Mouse (Mus musculus) liver, adult 2 months (tissue): Measurements from ENCODE around the gene Usp47. TPM values are rescaled to one million over a fixed set of nuclear protein-coding genes. Genes with fewer than 3 reads are reported as not detected.
A peak's percentile ranks its signal among the peaks of the same experiment; 100 is the strongest.

Experiments used
- DNase-seq: peaks from one replicate; pipeline ENCODE4 v3.0.0-alpha.2; 2011; ENCODE audit warnings: low read depth, low spot score; ENCODE audit errors: extremely low read depth
- H3K27ac ChIP-seq: fragments of 200-500 bp; replicated peaks from 2 replicates; pipeline ENCODE4 v1.5.1; 2012; ENCODE audit warnings: low read depth, mild to moderate bottlenecking, control low read depth, inconsistent platforms, low read length; ENCODE audit not compliant: insufficient read depth
- H3K27me3 ChIP-seq: fragments of 200-500 bp; 2 replicates; pipeline ENCODE4 v1.6.1; 2012; ENCODE audit warnings: mild to moderate bottlenecking, moderate library complexity, low read length, inconsistent platforms; ENCODE audit not compliant: control insufficient read depth, insufficient read depth
- H3K36me3 ChIP-seq: fragments of 200-500 bp; 2 replicates; pipeline ENCODE4 v1.6.1; 2012; ENCODE audit warnings: low read length, inconsistent platforms; ENCODE audit not compliant: control insufficient read depth, insufficient read depth
- H3K4me1 ChIP-seq: fragments of 200-500 bp; 2 replicates; pipeline ENCODE4 v1.6.1; 2011; ENCODE audit warnings: low read length; ENCODE audit not compliant: control insufficient read depth, insufficient read depth
- H3K4me3 ChIP-seq: fragments of 200-500 bp; 2 replicates; pipeline ENCODE4 v1.5.1; 2011; ENCODE audit warnings: low read depth, mild to moderate bottlenecking, control low read depth, low read length, moderate library complexity; ENCODE audit not compliant: insufficient read depth
- H3K79me2 ChIP-seq: fragments of 200-500 bp; 2 replicates; pipeline ENCODE4 v1.6.1; 2012; ENCODE audit warnings: inconsistent platforms, mild to moderate bottlenecking, low read length, moderate library complexity; ENCODE audit not compliant: control insufficient read depth, insufficient read depth
- H3K9ac ChIP-seq: fragments of 200-500 bp; 2 replicates; pipeline ENCODE4 v1.6.1; 2012; ENCODE audit warnings: low read depth, mild to moderate bottlenecking, control low read depth, inconsistent platforms, low read length
- CTCF ChIP-seq: fragments of 200-500 bp; IDR thresholded peaks from 2 replicates; pipeline ENCODE4 v1.5.1; 2011; ENCODE audit warnings: low read depth, low read length, control low read depth
- POLR2A ChIP-seq: fragments of 200-500 bp; IDR thresholded peaks from 2 replicates; pipeline ENCODE4 v1.6.1; 2011; ENCODE audit warnings: low read length, control low read depth; ENCODE audit not compliant: insufficient read depth; ENCODE audit errors: extremely low read depth
- WGBS: fragments of 180-500 bp; shearing (Covaris S2); methylation state at CpG from one replicate; pipeline ENCODE4 v1.1.7; 2018; 5-methylcytosine and 5-hydroxymethylcytosine counted together
- polyA plus RNA-seq: library from polyadenylated mRNA; depleted of rRNA; stranded (reverse); fragments of >200 nt; gene quantifications from 2 replicates; pipeline ENCODE4 v1.2.3, GENCODE M21; 2012; rRNA removed
- total RNA-seq: library from RNA; depleted of rRNA; stranded (reverse); fragments of >200 nt; gene quantifications from 2 replicates; pipeline ENCODE4 v1.2.3, GENCODE M21; 2014; rRNA removed

Usp47 gene
- 50.9 and 56.3 TPM in 2 replicates for total RNA-seq
- polyA plus RNA-seq = 9.4 TPM in 2 replicates

GRCm38 (mm10) chr7:112023150-112023600 lies at the start of gene Usp47:
Gene Usp47 (plus strand): TSS chr7:112023504.
- DNase-seq = peak; percentile 37
- TF ChIP-seq POLR2A (peak; percentile 44), CTCF (peak; percentile 74)
- H3K36me3 ChIP-seq = no peaks in the 10 kb centered on the region
- peaks cover 8% of the 10 kb centered on the region; the same call in 1 of the 2 replicates for H3K4me1 ChIP-seq
- H3K79me2 ChIP-seq = peaks cover 19% of the 10 kb centered on the region; the same call in 1 of the 2 replicates
- H3K4me3 ChIP-seq = peak within 1 kb of the TSS; percentile 99
- peak within 1 kb of the TSS; percentile 99 for H3K9ac ChIP-seq
- no peaks in the 10 kb centered on the region for H3K27me3 ChIP-seq
- WGBS = 2% methylated on average over 41 of the region's 54 CpGs
- peak within 1 kb of the TSS; percentile 95 for H3K27ac ChIP-seq

DNA sequence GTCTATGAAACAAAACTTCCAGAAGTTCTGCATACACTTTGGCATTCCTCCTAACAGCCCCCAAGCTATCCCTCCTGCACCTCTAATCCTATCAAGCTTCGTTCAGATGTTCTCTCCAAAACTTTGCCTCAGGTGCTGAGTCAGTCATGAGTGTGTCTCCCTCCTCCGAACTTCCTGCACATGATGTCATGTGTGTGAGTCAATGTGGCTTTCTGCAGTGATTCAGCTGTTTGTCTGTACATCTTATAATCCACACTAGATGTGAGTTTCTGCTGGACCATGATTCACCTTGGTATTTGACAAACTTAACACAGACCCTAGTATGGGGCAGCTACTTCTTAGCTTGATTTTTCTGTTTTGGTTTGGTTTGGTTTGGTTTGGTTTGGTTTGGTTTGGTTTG lies 46.9 kb upstream of the Usp47 start:
- TF ChIP-seq POLR2A (no peak), CTCF (no peak)
- H3K4me1 ChIP-seq = no peaks in the 10 kb centered on the region
- H3K27me3 ChIP-seq = no peaks in the 10 kb centered on the region
- WGBS = 59% methylated on average over 2 of the region's 2 CpGs
- no peaks in the 10 kb centered on the region for H3K79me2 ChIP-seq
- no peak overlapping the region for H3K27ac ChIP-seq
- H3K9ac ChIP-seq = no peak overlapping the region
- DNase-seq = no peak
- no peak overlapping the region for H3K4me3 ChIP-seq
- H3K36me3 ChIP-seq = no peaks in the 10 kb centered on the region

DNA sequence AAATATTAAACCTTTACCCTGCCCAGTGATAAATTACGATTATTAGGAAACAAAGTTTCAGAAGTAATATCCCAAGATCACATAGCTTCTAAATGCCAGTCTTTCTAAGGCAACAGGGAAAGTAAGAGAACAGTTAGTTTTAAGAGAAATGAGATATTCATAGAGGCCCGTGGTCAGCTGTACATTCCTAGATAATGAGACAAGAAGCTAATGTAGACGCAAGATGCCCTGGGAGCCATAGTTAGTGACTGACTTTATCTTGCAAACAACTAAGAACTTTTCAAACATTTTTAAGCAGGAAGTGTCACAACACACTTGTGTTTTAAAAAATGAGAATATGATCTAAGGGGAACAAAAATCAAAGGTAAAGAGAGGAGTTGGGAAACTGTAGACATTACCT lies 45.4 kb upstream of the Usp47 start:
- no peaks in the 10 kb centered on the region for H3K27me3 ChIP-seq
- H3K4me3 ChIP-seq = no peak overlapping the region
- no peaks in the 10 kb centered on the region for H3K79me2 ChIP-seq
- no peak overlapping the region for H3K9ac ChIP-seq
- TF ChIP-seq CTCF (no peak), POLR2A (no peak)
- no peaks in the 10 kb centered on the region for H3K4me1 ChIP-seq
- no peaks in the 10 kb centered on the region for H3K36me3 ChIP-seq
- H3K27ac ChIP-seq = no peak overlapping the region
- no peak for DNase-seq
- 77% methylated on average over 3 of the region's 3 CpGs for WGBS

GRCm38 (mm10) chr7:111982296-111982695 lies 41.0 kb upstream of the Usp47 start:
- no peak overlapping the region for H3K4me3 ChIP-seq
- no peak for DNase-seq
- H3K36me3 ChIP-seq = no peaks in the 10 kb centered on the region
- 97% methylated on average over 15 of the region's 15 CpGs for WGBS
- H3K4me1 ChIP-seq = no peaks in the 10 kb centered on the region
- H3K79me2 ChIP-seq = no peaks in the 10 kb centered on the region
- no peaks in the 10 kb centered on the region for H3K27me3 ChIP-seq
- H3K27ac ChIP-seq = no peak overlapping the region
- no peak for TF ChIP-seq CTCF
- TF ChIP-seq POLR2A = no peak
- H3K9ac ChIP-seq = no peak overlapping the region

GRCm38 (mm10) chr7:111984530-111984929 lies 38.8 kb upstream of the Usp47 start:
- WGBS = 91% methylated on average over 3 of the region's 3 CpGs
- Histone ChIP-seq H3K9ac (no peak overlapping the region), H3K27me3 (no peaks in the 10 kb centered on the region), H3K4me3 (no peak overlapping the region), H3K4me1 (no peaks in the 10 kb centered on the region), H3K79me2 (no peaks in the 10 kb centered on the region), H3K27ac (no peak overlapping the region), H3K36me3 (no peaks in the 10 kb centered on the region)
- DNase-seq = no peak
- no peak for TF ChIP-seq CTCF
- TF ChIP-seq POLR2A = no peak

DNA sequence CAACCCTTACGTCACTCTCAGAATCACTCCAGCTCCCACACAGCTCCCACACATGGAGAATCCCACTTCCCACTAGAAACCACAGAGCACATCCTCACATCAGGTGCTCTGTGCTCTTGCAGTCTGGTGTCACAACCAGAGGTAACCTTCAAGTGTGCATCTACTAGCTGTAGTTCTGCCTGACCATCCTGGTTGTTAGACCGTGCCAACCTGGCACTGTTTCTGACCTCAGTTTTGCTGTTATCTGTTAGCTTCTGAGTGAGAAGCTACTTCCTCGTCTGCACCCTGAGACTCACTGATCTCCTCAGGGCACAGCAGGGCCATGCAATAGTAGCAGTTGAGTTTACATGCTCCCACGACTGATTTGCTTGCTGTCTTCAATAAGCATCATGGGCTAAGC lies 38.0 kb upstream of the Usp47 start:
- WGBS = 80% methylated on average over 4 of the region's 4 CpGs
- H3K4me1 ChIP-seq = no peaks in the 10 kb centered on the region
- H3K36me3 ChIP-seq = no peaks in the 10 kb centered on the region
- no peaks in the 10 kb centered on the region for H3K27me3 ChIP-seq
- no peak for TF ChIP-seq POLR2A
- TF ChIP-seq CTCF = no peak
- no peak for DNase-seq
- H3K27ac ChIP-seq = no peak overlapping the region
- H3K4me3 ChIP-seq = no peak overlapping the region
- no peak overlapping the region for H3K9ac ChIP-seq
- H3K79me2 ChIP-seq = no peaks in the 10 kb centered on the region
